Mouse (Mus musculus) urinary bladder, adult 2 months (tissue): ENCODE measurements around the gene Fbxl4. TPM values are rescaled to one million over a fixed set of nuclear protein-coding genes. Genes with fewer than 3 reads are reported as not detected.
"Not testable (repeated sequence)": the region's sequence is repeated elsewhere in the genome, so short reads cannot be mapped to it uniquely, and the experiment has no call there.

Experiments
- DNase-seq: peaks from one replicate; pipeline ENCODE4 v3.0.0; 2022; ENCODE audit warnings: low spot score
- polyA plus RNA-seq: library from polyadenylated mRNA; depleted of rRNA; stranded (reverse); fragments of >200 nt; gene quantifications from 2 replicates; pipeline ENCODE4 v1.2.3, GENCODE M21; 2012; rRNA removed

The Fbxl4 gene
- 18.1 and 22.1 TPM in 2 replicates for polyA plus RNA-seq

DNA sequence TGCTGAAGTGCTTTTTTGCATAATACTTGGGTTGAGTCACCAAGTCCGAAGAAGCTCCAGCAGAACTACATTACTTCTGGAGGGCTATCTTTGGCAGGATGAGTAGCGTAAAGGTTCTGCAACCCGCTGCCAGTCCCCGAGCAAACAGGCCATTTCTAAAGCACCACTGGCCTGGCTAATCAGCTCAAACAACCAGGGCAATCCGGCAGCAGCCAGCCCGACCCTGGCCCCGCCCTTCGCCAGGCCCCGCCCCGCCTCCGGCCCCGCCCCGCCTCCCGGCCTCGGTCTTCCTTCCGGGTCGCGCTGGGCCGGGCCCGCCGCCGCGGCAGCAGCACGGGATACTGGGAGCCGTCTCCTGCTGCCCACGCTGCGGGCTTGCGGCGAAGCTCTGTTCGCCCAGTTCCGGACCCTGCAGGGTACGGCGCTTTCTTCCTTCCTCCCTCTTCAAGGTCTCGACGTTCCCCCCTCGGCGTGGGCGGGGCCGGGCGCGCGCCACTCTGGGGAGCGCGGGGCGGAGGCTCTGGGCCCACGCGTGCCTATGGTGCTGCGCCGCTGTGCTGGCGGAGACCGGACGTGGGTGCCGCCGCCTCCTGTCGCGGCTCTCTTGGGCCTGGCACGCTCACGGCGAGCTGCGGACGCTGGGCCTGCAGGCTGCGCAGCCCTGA, at the start of gene Fbxl4:
Gene Fbxl4 (plus strand): TSS at position 278 of the 665 bp plus-strand sequence.
- DNase-seq: peak; percentile 79

DNA sequence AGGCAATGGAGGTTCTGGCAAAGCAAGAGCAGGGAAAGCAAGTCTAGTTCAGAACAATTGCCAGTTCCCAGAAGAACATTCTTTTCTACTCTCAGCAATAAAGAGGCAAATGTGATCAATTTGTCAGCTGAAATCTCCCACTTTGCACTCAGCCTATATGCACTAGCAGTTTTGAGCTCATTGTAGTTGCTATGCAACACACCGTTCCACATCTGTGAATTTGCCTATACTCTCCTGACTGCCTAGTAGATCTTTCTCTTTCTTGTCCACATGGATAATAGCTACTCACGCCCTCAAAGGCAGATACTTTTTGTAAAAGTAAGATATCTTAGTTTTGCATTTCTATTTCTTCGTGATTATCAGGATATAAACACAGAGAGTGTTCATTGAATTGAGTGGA, 42.8 kb upstream of the Fbxl4 start:
- DNase-seq: no peak

GRCm38 (mm10) chr4:22342816-22343573, 14.3 kb upstream of the Fbxl4 start:
- DNase-seq: no peak

GRCm38 (mm10) chr4:22349086-22349485, 8.3 kb upstream of the Fbxl4 start:
- DNase-seq: not testable (repeated sequence)

- no peak for DNase-seq
These were observed 573 bp downstream of the Fbxl4 start for GRCm38 (mm10) chr4:22357931-22358300.

- no peak for DNase-seq
These were observed 1.1 kb downstream of the Fbxl4 start for GRCm38 (mm10) chr4:22358487-22358886.

DNA sequence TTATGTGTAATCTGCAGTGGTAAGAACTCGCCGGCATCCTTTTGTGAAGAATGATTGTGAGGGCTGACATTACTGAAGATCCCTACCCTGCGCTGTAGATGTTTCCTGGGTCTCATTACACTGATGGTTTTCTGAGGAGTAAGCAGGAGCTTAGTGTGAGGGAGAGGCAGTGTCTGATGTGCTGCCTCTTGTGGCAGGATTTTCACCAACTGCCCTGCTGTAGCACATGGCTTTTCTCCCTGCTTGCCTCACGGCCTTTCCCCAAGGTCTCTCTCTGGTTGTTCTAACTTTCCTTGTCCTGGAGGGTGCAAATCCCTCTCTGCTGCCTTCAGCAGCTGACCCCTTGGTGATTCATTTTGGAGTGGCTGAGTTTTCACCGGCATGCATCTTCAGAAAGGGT, 10.0 kb downstream of the Fbxl4 start:
- no peak for DNase-seq

GRCm38 (mm10) chr4:22378516-22378915, 21.2 kb downstream of the Fbxl4 start:
- no peak for DNase-seq

- no peak for DNase-seq
These were observed 23.3 kb downstream of the Fbxl4 start for GRCm38 (mm10) chr4:22380646-22381045.

GRCm38 (mm10) chr4:22383528-22384265, 26.4 kb downstream of the Fbxl4 start:
- no peak for DNase-seq

DNA sequence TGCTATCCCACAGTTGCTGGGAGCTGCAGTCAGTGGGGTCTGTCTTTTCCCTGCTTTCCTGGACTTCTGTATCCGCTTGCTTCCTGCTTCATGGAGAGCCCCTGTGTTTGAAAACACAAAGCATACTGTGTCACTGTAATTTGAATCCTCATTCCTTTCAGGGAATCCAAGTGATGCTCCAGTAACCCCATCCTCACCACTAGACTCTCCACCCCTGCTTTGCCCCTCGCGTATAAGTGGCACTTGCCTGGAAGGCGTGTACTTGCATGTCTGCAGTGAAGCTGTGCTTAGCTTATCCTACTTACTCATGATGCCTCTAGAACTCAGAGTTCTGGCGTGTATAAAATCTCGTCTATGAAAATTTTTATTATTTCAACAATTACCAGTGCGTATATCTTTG, 32.7 kb downstream of the Fbxl4 start:
- DNase-seq: no peak

GRCm38 (mm10) chr4:22392777-22393473, 35.6 kb downstream of the Fbxl4 start:
- no peak for DNase-seq

DNA sequence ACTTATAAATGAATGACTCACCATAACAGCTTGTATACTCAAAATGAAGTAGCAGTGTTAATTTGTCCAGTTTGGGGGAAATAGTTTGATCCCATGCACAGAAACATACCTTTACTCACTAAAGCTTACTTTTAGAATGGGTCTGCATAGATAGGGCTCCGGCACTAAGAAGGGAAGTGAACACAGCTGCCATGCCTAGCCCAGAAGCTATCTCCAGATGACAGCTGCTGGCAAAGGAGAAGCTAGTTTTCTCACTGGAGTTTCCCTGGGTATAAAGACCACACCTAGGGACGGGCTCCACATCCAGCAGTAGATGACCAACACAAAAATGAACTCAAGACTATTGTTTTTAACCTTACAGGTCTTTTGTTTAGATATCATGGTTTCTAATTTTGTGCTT, 38.1 kb downstream of the Fbxl4 start:
- DNase-seq: no peak

GRCm38 (mm10) chr4:22396484-22397000, 39.2 kb downstream of the Fbxl4 start:
- DNase-seq: no peak

GRCm38 (mm10) chr4:22397003-22397402, 39.7 kb downstream of the Fbxl4 start:
- DNase-seq: no peak

DNA sequence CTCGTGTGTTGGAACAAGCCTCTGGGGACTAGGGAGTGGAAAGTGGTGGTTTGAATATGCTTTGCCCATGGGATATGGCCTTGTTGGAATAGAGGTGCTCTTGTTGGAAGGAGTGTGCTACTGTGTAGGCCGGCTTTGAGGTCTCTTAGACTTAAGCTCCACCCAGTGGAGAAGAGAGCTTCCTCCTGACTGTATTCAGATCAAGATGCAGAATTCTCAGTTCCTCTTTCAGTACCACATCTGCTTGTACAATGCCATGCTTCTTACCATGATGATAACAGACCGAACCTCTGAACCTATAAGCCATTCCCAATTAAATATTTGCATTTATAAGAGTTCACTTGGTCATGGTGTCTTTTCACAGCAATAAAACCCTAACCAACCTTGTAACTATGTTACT, 44.7 kb downstream of the Fbxl4 start:
- DNase-seq: no peak

GRCm38 (mm10) chr4:22402930-22403329, 45.6 kb downstream of the Fbxl4 start:
- no peak for DNase-seq

GRCm38 (mm10) chr4:22420627-22421026, 63.3 kb downstream of the Fbxl4 start:
- no peak for DNase-seq

DNA sequence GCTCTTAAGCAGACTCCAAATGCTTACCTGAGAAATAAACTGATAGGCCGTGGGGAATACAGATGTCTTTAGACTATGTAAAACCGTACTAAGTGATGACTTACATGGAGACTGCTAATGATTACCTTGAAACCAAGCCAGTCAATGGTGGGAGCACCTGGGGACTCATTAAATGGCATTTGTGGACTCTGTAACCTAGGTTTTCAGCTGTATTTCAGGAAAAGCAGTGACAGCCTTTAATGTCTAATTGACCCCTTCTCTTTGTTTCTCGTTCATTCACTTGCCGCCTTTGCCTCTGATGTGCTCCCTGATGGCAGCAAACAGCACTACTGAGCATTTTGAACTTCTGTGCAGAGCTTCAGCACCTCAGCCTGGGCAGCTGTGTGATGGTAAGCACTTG, 65.1 kb downstream of the Fbxl4 start:
- no peak for DNase-seq

- no peak for DNase-seq
These were observed 70.8 kb downstream of the Fbxl4 start for GRCm38 (mm10) chr4:22428150-22428549.

GRCm38 (mm10) chr4:22469575-22469974, 112.2 kb downstream of the Fbxl4 start:
- DNase-seq: no peak
